Mouse (Mus musculus) retina, postnatal 1 day (tissue): Measurements from ENCODE around the gene Prr29.
"Not testable (repeated sequence)": the region's sequence is repeated elsewhere in the genome, so short reads cannot be mapped to it uniquely, and the experiment has no call there.

Source experiments
- DNase-seq: peaks from one replicate; pipeline ENCODE4 v3.0.0-alpha.2; 2012

Prr29 gene

GRCm38 (mm10) chr11:106365366-106365765, at the start of gene Prr29:
Prr29 (plus strand) TSS chr11:106365472.
- DNase-seq = no peak

GRCm38 (mm10) chr11:106316416-106316815, 48.9 kb upstream of the Prr29 start:
- DNase-seq = no peak

- no peak for DNase-seq
Measured at GRCm38 (mm10) chr11:106317801-106318200, 47.5 kb upstream of the Prr29 start.

GRCm38 (mm10) chr11:106318406-106319366, 46.6 kb upstream of the Prr29 start:
- DNase-seq = no peak

- no peak for DNase-seq
Measured at GRCm38 (mm10) chr11:106324858-106325257, 40.4 kb upstream of the Prr29 start.

GRCm38 (mm10) chr11:106325566-106326206, 39.6 kb upstream of the Prr29 start:
- DNase-seq = peak; percentile 66

- no peak for DNase-seq
Measured at GRCm38 (mm10) chr11:106326475-106326874, 38.8 kb upstream of the Prr29 start.

GRCm38 (mm10) chr11:106328521-106328920, 36.8 kb upstream of the Prr29 start:
- no peak for DNase-seq

- DNase-seq = no peak
Measured at GRCm38 (mm10) chr11:106329128-106329527, 36.1 kb upstream of the Prr29 start.

- peak; percentile 55 for DNase-seq
Measured at GRCm38 (mm10) chr11:106329682-106330081, 35.6 kb upstream of the Prr29 start.

- no peak for DNase-seq
Measured at GRCm38 (mm10) chr11:106332458-106332857, 32.8 kb upstream of the Prr29 start.

GRCm38 (mm10) chr11:106334066-106334465, 31.2 kb upstream of the Prr29 start:
- DNase-seq = no peak

GRCm38 (mm10) chr11:106338029-106338428, 27.2 kb upstream of the Prr29 start:
- DNase-seq = no peak

GRCm38 (mm10) chr11:106338870-106339269, 26.4 kb upstream of the Prr29 start:
- no peak for DNase-seq

GRCm38 (mm10) chr11:106339323-106339722, 25.9 kb upstream of the Prr29 start:
- not testable (repeated sequence) for DNase-seq

- no peak for DNase-seq
Measured at GRCm38 (mm10) chr11:106340990-106341520, 24.2 kb upstream of the Prr29 start.

- DNase-seq = peak; percentile 73
Measured at GRCm38 (mm10) chr11:106344910-106345309, 20.4 kb upstream of the Prr29 start.

- no peak for DNase-seq
Measured at GRCm38 (mm10) chr11:106349772-106350171, 15.5 kb upstream of the Prr29 start.

GRCm38 (mm10) chr11:106350853-106351252, 14.4 kb upstream of the Prr29 start:
- no peak for DNase-seq

GRCm38 (mm10) chr11:106351253-106351652, 14.0 kb upstream of the Prr29 start:
- DNase-seq = no peak

- no peak for DNase-seq
Measured at GRCm38 (mm10) chr11:106351941-106352340, 13.3 kb upstream of the Prr29 start.

- DNase-seq = no peak
Measured at GRCm38 (mm10) chr11:106353188-106353587, 12.1 kb upstream of the Prr29 start, which contains the start of gene Scn4a. Scn4a (minus strand) TSS chr11:106353288.

- no peak for DNase-seq
Measured at GRCm38 (mm10) chr11:106354181-106354580, 11.1 kb upstream of the Prr29 start.
